Mouse (Mus musculus) left cerebral cortex, adult 18-20 months (tissue): Measurements from ENCODE around the gene Lamp1. TPM values are rescaled to one million over a fixed set of nuclear protein-coding genes. Genes with fewer than 3 reads are reported as not detected.

Source experiments
- microRNA-seq, 2 experiments: library from miRNA; unstranded; fragments of <30 nt; microRNA quantifications; one replicate each; pipeline ENCODE4 v1.2.0; 2021
- total RNA-seq, 2 experiments: library from RNA; stranded (reverse); gene quantifications; 2 replicates each; pipeline ENCODE4 v1.2.3; 2021

Lamp1 gene
- total RNA-seq, 2 experiments from 2014 or later, result 269 to 280 TPM

Small RNA genes within 50 kb of the gene (microRNA-seq; reads per million reads assigned to microRNA genes)
- gene Mir1968 (8.5 to 19.4 reads per million in 2 experiments), gene Mir7065 (0 to 0.63 reads per million in 2 experiments)

Other genes with a start within 250 kb of the Lamp1 start
- under 1 TPM in 1 of 2 experiments, not detected in 1; 0.19 TPM for gene F7, start 133.1 kb upstream of the Lamp1 start, total RNA-seq
- gene F10, start 121.9 kb upstream of the Lamp1 start, total RNA-seq, result not detected
- gene Proz, start 98.2 kb upstream of the Lamp1 start, total RNA-seq, result not detected
- 10 to 100 TPM; 26.0 to 32.1 TPM for gene Pcid2, start 53.7 kb upstream of the Lamp1 start, total RNA-seq
- 10 to 100 TPM; 50.3 to 50.9 TPM for gene Cul4a, start 53.5 kb upstream of the Lamp1 start, total RNA-seq
- 1 to 10 TPM; 5.1 to 5.2 TPM for gene Grtp1, start 41.5 kb downstream of the Lamp1 start, total RNA-seq
- 1 to 10 TPM; 1.0 to 1.6 TPM for gene Adprhl1, start 95.0 kb downstream of the Lamp1 start, total RNA-seq
- 10 to 100 TPM; 41.3 to 43.8 TPM for gene Dcun1d2, start 129.0 kb downstream of the Lamp1 start, total RNA-seq
- 10 to 100 TPM; 45.9 to 46.8 TPM for gene Tmco3, start 129.0 kb downstream of the Lamp1 start, total RNA-seq
- 10 to 100 TPM; 50.1 to 59.3 TPM for gene Tfdp1, start 179.6 kb downstream of the Lamp1 start, total RNA-seq
- gene Atp4b, start 237.7 kb downstream of the Lamp1 start, total RNA-seq, result not detected
- gene Grk1, start 245.9 kb downstream of the Lamp1 start, total RNA-seq, result not detected